17 mouse cellular contexts compared by ENCODE assay signal in the genomic region with DNA sequence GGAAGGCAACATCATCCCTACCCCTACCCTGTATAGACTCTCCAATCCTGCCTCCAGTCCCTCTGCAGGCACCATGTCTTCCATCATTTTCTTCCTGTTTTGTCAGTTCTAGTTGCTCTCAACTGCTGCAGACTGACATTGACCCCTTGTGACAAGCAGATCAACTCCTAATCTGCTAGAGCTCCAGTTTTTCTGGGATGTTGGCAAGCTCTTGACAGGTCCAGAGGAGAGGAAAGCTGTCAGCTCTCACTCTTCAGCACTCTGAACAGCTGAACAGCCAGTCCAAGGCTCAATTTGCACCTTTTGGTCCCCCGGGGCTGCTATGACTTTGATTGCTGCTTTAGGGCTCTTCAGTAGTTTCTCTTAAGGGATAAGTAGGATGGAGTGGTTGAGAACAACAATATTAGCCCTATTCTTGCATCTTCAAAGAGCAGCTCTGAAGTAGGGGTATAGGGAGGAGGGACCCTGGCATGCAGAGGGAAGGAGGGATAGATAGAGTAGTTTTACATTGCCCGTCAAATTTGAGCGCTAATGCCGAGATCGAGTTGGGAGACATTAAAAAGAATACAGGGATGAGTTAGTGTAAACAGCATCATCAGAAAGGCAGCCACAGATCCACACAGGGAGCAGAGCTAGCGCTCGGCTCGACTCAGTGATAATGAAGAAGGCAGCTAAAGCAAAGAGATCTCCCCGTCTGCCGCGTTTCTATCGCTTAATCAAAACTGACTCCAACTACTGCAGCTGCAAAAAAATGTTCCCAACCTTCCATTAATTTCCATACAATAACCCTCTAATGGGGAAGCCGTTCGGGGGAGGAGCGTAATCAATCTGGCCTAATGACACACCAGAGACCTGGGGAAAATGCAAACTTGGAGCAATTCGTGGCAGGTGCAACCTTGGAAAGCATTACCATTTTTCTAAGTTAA.
DNase-seq lines count a peak whose midpoint lies in the region; ATAC-seq and TF ChIP-seq lines count a peak whose summit lies in the region.
"Had no signal": no experiment of that assay in that cellular context is flagged by ENCODE, and none has a peak within 500 bp of the region (broad histone marks: within the 10 kb centered on the region; RNA-seq: fewer than 3 reads in every experiment).

No protein-coding gene starts in this region.

- H3K27me3 ChIP-seq in heart, embryonic 11.5 days (ENCODE audit: control insufficient read depth, insufficient read depth, low read length), result 0 out of 2 replicates have a peak, but pooled peaks cover 2% of the 10 kb centered on the region
- H3K27me3 ChIP-seq in midbrain, embryonic 16.5 days (ENCODE audit: control insufficient read depth, insufficient read depth, low read depth, low read length), result no peaks in the 10 kb centered on the region; the same call in 1 of the 2 replicates

- no peaks in the 10 kb centered on the region for H3K36me3 ChIP-seq in heart, embryonic 11.5 days (ENCODE audit: control insufficient read depth, insufficient read depth, low read length)
- H3K36me3 ChIP-seq in midbrain, embryonic 16.5 days (ENCODE audit: control insufficient read depth, insufficient read depth, low read length), result no peaks in the 10 kb centered on the region
- H3K36me3 ChIP-seq: liver, embryonic 12.5 days; lung, embryonic 15.5 days had no signal

- no peak for TF ChIP-seq CTCF in gastrocnemius, adult 2 months (IDR thresholded peaks at IDR 0.05)

- no peak overlapping the region for H3K4me2 ChIP-seq in heart, embryonic 11.5 days
- H3K4me2 ChIP-seq in midbrain, embryonic 16.5 days (ENCODE audit: low read length), result peak overlapping the region; percentile 31
- H3K4me2 ChIP-seq: liver, embryonic 12.5 days; lung, embryonic 15.5 days had no signal

- H3K4me3 ChIP-seq in heart, embryonic 11.5 days (ENCODE audit: low read depth, low read length), result no peak overlapping the region
- H3K4me3 ChIP-seq in midbrain, embryonic 16.5 days (ENCODE audit: low read depth, low read length), result no peak overlapping the region
- no peak overlapping the region for H3K4me3 ChIP-seq in gastrocnemius, adult 2 months
- H3K4me3 ChIP-seq: liver, embryonic 12.5 days; lung, embryonic 15.5 days had no signal

- no peaks in the 10 kb centered on the region for H3K9me3 ChIP-seq in heart, embryonic 11.5 days (replicated peaks; ENCODE audit: control insufficient read depth, low read length)
- no peaks in the 10 kb centered on the region for H3K9me3 ChIP-seq in midbrain, embryonic 16.5 days (replicated peaks; ENCODE audit: control insufficient read depth, low read length, poor library complexity, severe bottlenecking)
- H3K9me3 ChIP-seq: liver, embryonic 12.5 days; lung, embryonic 15.5 days had no signal

- no peak; the same call in 1 of the 2 replicates for ATAC-seq in heart, embryonic 11.5 days (replicated peaks; ENCODE audit: insufficient number of reproducible peaks, low FRiP score, low TSS enrichment)
- ATAC-seq in midbrain, embryonic 16.5 days, result peak; percentile 56; the same call in 1 of the 2 replicates
- ATAC-seq: liver, embryonic 12.5 days had no signal

- H3K27ac ChIP-seq in heart, embryonic 11.5 days (ENCODE audit: low read depth, low read length), result no peak overlapping the region; the same call in 1 of the 2 replicates
- H3K27ac ChIP-seq in midbrain, embryonic 16.5 days (ENCODE audit: low read length), result no peak overlapping the region
- H3K27ac ChIP-seq in gastrocnemius, adult 2 months, result no peak overlapping the region
- H3K27ac ChIP-seq: liver, embryonic 12.5 days; lung, embryonic 15.5 days had no signal

- H3K9ac ChIP-seq in heart, embryonic 11.5 days (ENCODE audit: low read depth, low read length), result no peak overlapping the region
- H3K9ac ChIP-seq in midbrain, embryonic 16.5 days (ENCODE audit: low read depth, low read length), result no peak overlapping the region
- H3K9ac ChIP-seq: liver, embryonic 12.5 days; lung, embryonic 15.5 days had no signal

- 60% methylated on average over 16 of the region's 16 CpGs for WGBS in heart, embryonic 11.5 days (ENCODE audit: insufficient replicate concordance)
- WGBS in midbrain, embryonic 16.5 days, result 49% methylated on average over 16 of the region's 16 CpGs

- peak; percentile 90 for DNase-seq in heart, adult 11 months
- DNase-seq in adipocyte (ENCODE audit: low spot score), result peak; percentile 20
- DNase-seq in heart, postnatal 4 days, result peak; percentile 5
- DNase-seq in embryo, embryonic 11 days, result no peak
- no peak for DNase-seq in gastrocnemius, postnatal 10 days
- no peak for DNase-seq in gastrocnemius, adult 2 months
- DNase-seq: cerebellum, adult 11 months; kidney, adult 8-10 months; layer of hippocampus, postnatal 36 days; left cerebral cortex, postnatal 4 days; right cerebral cortex, adult 18-20 months; spleen, adult 18-20 months; thymus, postnatal 25 days had no signal

- H3K4me1 ChIP-seq in heart, embryonic 11.5 days (ENCODE audit: control insufficient read depth, insufficient read depth, low read length), result peaks cover 12% of the 10 kb centered on the region; the same call in 1 of the 2 replicates
- peaks cover 6% of the 10 kb centered on the region for H3K4me1 ChIP-seq in midbrain, embryonic 16.5 days (ENCODE audit: control insufficient read depth, insufficient read depth, low read length)
- H3K4me1 ChIP-seq: liver, embryonic 12.5 days; lung, embryonic 15.5 days had no signal

- intact Hi-C loops in gastrocnemius, adult 2 months (cut with DNase I), result no loop called here

Comparison
In these comparisons a context has a peak if more than half of its experiments do, and no peak if none do; other contexts are left out.
1. DNase-seq: peak in heart, adult 11 months (single experiment), adipocyte (single experiment) and heart, postnatal 4 days (single experiment); none in embryo, embryonic 11 days (single experiment), gastrocnemius, postnatal 10 days (single experiment) and gastrocnemius, adult 2 months (single experiment).